ENCODE assay signal across 20 mouse cellular contexts in genomic region chr16:92757564-92757963, GRCm38 (mm10).
A peak's percentile ranks its signal among the peaks of the same experiment; 100 is the strongest.
DNase-seq lines count a peak whose midpoint lies in the region; ATAC-seq and TF ChIP-seq lines count a peak whose summit lies in the region.
"Had no signal": no experiment of that assay in that cellular context is flagged by ENCODE, and none has a peak within 500 bp of the region (broad histone marks: within the 10 kb centered on the region; RNA-seq: fewer than 3 reads in every experiment).

No protein-coding gene starts in this region.

- no peak overlapping the region for H3K9ac ChIP-seq in ES-E14 (ENCODE audit: insufficient read depth, low read depth, low read length, poor library complexity, severe bottlenecking)
- no peak overlapping the region for H3K9ac ChIP-seq in liver, embryonic 11.5 days (ENCODE audit: low read depth, low read length)
- H3K9ac ChIP-seq: midbrain, embryonic 13.5 days had no signal

- H3K4me1 ChIP-seq in ES-E14 (ENCODE audit: control insufficient read depth in 2 of 2, insufficient read depth in 2 of 2, low read length in 2 of 2, poor library complexity in 1 of 2): no peaks in the 10 kb centered on the region
- H3K4me1 ChIP-seq in liver, embryonic 11.5 days (replicated peaks; ENCODE audit: control insufficient read depth, insufficient read depth, low read length): peaks cover 33% of the 10 kb centered on the region
- peaks cover 5% of the 10 kb centered on the region for H3K4me1 ChIP-seq in cerebellum, adult 2 months (ENCODE audit: control insufficient read depth, insufficient read depth, low read length)
- H3K4me1 ChIP-seq: midbrain, embryonic 13.5 days had no signal

- no peak for TF ChIP-seq POLR2A in cerebellum, adult 2 months (IDR thresholded peaks at IDR 0.05; ENCODE audit: borderline replicate concordance, insufficient read depth, low read length)

- peak; percentile 7 for DNase-seq in ES-E14 (ENCODE audit: low read depth, low spot score)
- peak; percentile 44 for DNase-seq in ZHBTc4 (ENCODE audit: low read depth, low spot score)
- DNase-seq in liver, embryonic 11.5 days (ENCODE audit: low spot score): no peak
- no peak for DNase-seq in kidney, postnatal 14 days
- DNase-seq in cerebellum, adult 2 months: no peak
- DNase-seq in kidney, adult 9 months: no peak
- DNase-seq: adrenal gland, postnatal 14 days; cerebellum, adult 8-10 months; gastrocnemius, postnatal 14 days; kidney, adult 2 months; kidney, postnatal 25 days; thymus, postnatal 25 days had no signal

- ATAC-seq in liver, embryonic 11.5 days (replicated peaks; ENCODE audit: low FRiP score): peak; percentile 66
- ATAC-seq in megakaryocyte progenitor cell, adult 5-6 weeks (replicated peaks; ENCODE audit: poor library complexity): peak; percentile 51
- ATAC-seq: activated CD4-positive, CD25-positive, alpha-beta regulatory T cell, adult 4 months; forebrain, embryonic 14.5 days; midbrain, embryonic 13.5 days had no signal

- no peak for TF ChIP-seq CTCF in cerebellum, adult 2 months (IDR thresholded peaks at IDR 0.05; ENCODE audit: borderline replicate concordance, insufficient read depth, low read depth, low read length)

- H3K4me2 ChIP-seq in liver, embryonic 11.5 days: no peak overlapping the region
- H3K4me2 ChIP-seq: midbrain, embryonic 13.5 days had no signal

- in situ Hi-C loops in ES-E14 (cut with MboI; ENCODE audit: low sequenced_read_pairs in 2 of 2, unreplicated experiment in 2 of 2): no loop called here

- no peaks in the 10 kb centered on the region for H3K9me3 ChIP-seq in ES-E14 (ENCODE audit: control insufficient read depth, insufficient read depth, low read depth, low read length)
- H3K9me3 ChIP-seq in liver, embryonic 11.5 days (ENCODE audit: control insufficient read depth, low read length): no peaks in the 10 kb centered on the region
- H3K9me3 ChIP-seq: midbrain, embryonic 13.5 days had no signal

- 74% methylated on average over 4 of the region's 4 CpGs for WGBS in liver, embryonic 11.5 days
- 90% methylated on average over 4 of the region's 4 CpGs for WGBS in cerebellum, adult 2 months

- no peaks in the 10 kb centered on the region for H3K36me3 ChIP-seq in ES-E14 (ENCODE audit: control insufficient read depth, insufficient read depth, low read length, poor library complexity, severe bottlenecking)
- no peaks in the 10 kb centered on the region for H3K36me3 ChIP-seq in liver, embryonic 11.5 days (ENCODE audit: control insufficient read depth, insufficient read depth, low read length)
- H3K36me3 ChIP-seq: midbrain, embryonic 13.5 days had no signal

- H3K4me3 ChIP-seq in ES-E14 (ENCODE audit: insufficient read depth in 1 of 2, low read depth in 1 of 2, low read length in 2 of 2, poor library complexity in 1 of 2, severe bottlenecking in 1 of 2): no peak overlapping the region
- no peak overlapping the region for H3K4me3 ChIP-seq in liver, embryonic 11.5 days (ENCODE audit: low read depth, low read length)
- no peak overlapping the region for H3K4me3 ChIP-seq in cerebellum, adult 2 months (replicated peaks; ENCODE audit: insufficient read depth, low read depth, low read length)
- H3K4me3 ChIP-seq: erythroblast, embryonic 14.5 days; midbrain, embryonic 13.5 days; myocyte had no signal

- H3K27me3 ChIP-seq in liver, embryonic 11.5 days (replicated peaks; ENCODE audit: control insufficient read depth, insufficient read depth, low read length): no peaks in the 10 kb centered on the region
- H3K27me3 ChIP-seq in cerebellum, adult 2 months (ENCODE audit: control insufficient read depth, insufficient read depth, low read length): no peaks in the 10 kb centered on the region
- H3K27me3 ChIP-seq: CH12.LX; midbrain, embryonic 13.5 days had no signal

- no peak overlapping the region for H3K27ac ChIP-seq in ES-E14 (ENCODE audit: insufficient read depth, low read depth, low read length, poor library complexity, severe bottlenecking)
- no peak overlapping the region for H3K27ac ChIP-seq in liver, embryonic 11.5 days (ENCODE audit: low read depth, low read length)
- H3K27ac ChIP-seq in cerebellum, adult 2 months (ENCODE audit: insufficient read depth, low read length): no peak overlapping the region
- H3K27ac ChIP-seq: macrophage; midbrain, embryonic 13.5 days had no signal

TF ChIP-seq in ES-E14, 5 proteins besides CTCF, POLR2A, EP300 and RAD21:
- TF ChIP-seq ZNF384 (IDR thresholded peaks at IDR 0.05; ENCODE audit: low read depth, low read length) (no peak), HCFC1 (IDR thresholded peaks at IDR 0.05; ENCODE audit: borderline replicate concordance, insufficient read depth, low read length) (no peak), CHD2 (IDR thresholded peaks at IDR 0.05; ENCODE audit: low read depth, low read length) (no peak), MAFK (IDR thresholded peaks at IDR 0.05; ENCODE audit: insufficient read depth, low read depth, low read length) (no peak), ZC3H11A (IDR thresholded peaks at IDR 0.05; ENCODE audit: borderline replicate concordance, low read depth, low read length) (no peak)

Comparison
In these comparisons a context has a peak if more than half of its experiments do, and no peak if none do; other contexts are left out.
1. DNase-seq: peak in ES-E14 (single experiment) and ZHBTc4 (single experiment); none in liver, embryonic 11.5 days (single experiment), kidney, postnatal 14 days (single experiment), cerebellum, adult 2 months (0 of 2) and kidney, adult 9 months (single experiment).